Mouse (Mus musculus) ES-E14 (cell line): ENCODE data around the gene Prcc.

ENCODE experiments used
- CHD2 ChIP-seq: IDR thresholded peaks from 2 replicates; pipeline ENCODE4 v1.6.1; 2014; ENCODE audit warnings: mild to moderate bottlenecking, low read depth, low read length, inconsistent platforms
- MAFK ChIP-seq: IDR thresholded peaks from 2 replicates; pipeline ENCODE4 v1.6.1; 2014; ENCODE audit warnings: mild to moderate bottlenecking, low read depth, low read length, inconsistent platforms; ENCODE audit not compliant: insufficient read depth
- ZNF384 ChIP-seq: IDR thresholded peaks from 2 replicates; pipeline ENCODE4 v1.6.1; 2012; ENCODE audit warnings: low read depth, low read length, inconsistent platforms

- TF ChIP-seq MAFK (no peak), CHD2 (no peak), ZNF384 (no peak)
These were observed 67.2 kb downstream of the Prcc start for GRCm38 (mm10) chr3:87818226-87818625.
